Mouse (Mus musculus) kidney, embryonic 16.5 days (tissue): Measurements from ENCODE around the gene Thpo. TPM values are rescaled to one million over a fixed set of nuclear protein-coding genes. Genes with fewer than 3 reads are reported as not detected.

Experiments used
- ATAC-seq: fragments of 200-750 bp; cut with Nextera tagmentation; 2 replicates; pipeline ENCODE4 v1.8.0; 2017; ENCODE audit warnings: moderate TSS enrichment; ENCODE audit not compliant: low FRiP score, low TSS enrichment
- H3K27ac ChIP-seq: fragments of 300-500 bp; sonication (generic); 2 replicates; pipeline ENCODE4 v1.5.1; 2014; ENCODE audit warnings: low read length
- H3K27me3 ChIP-seq: fragments of 300-500 bp; sonication (generic); 2 replicates; pipeline ENCODE4 v1.6.1; 2014; ENCODE audit warnings: low read length, control low read depth, mixed read lengths; ENCODE audit not compliant: insufficient read depth
- H3K36me3 ChIP-seq: fragments of 300-500 bp; sonication (generic); 2 replicates; pipeline ENCODE4 v1.6.1; 2014; ENCODE audit warnings: low read length, control low read depth, mixed read lengths; ENCODE audit not compliant: insufficient read depth
- H3K4me1 ChIP-seq: fragments of 300-500 bp; sonication (generic); 2 replicates; pipeline ENCODE4 v1.6.1; 2014; ENCODE audit warnings: low read length, control low read depth, mixed read lengths; ENCODE audit not compliant: insufficient read depth
- H3K4me2 ChIP-seq: fragments of 300-500 bp; sonication (generic); replicated peaks from 2 replicates; pipeline ENCODE4 v1.6.1; 2014; ENCODE audit warnings: low read depth, low read length
- H3K4me3 ChIP-seq: fragments of 300-500 bp; sonication (generic); 2 replicates; pipeline ENCODE4 v1.5.1; 2014; ENCODE audit warnings: mild to moderate bottlenecking, low read length
- H3K9ac ChIP-seq: fragments of 300-500 bp; sonication (generic); replicated peaks from 2 replicates; pipeline ENCODE4 v1.6.1; 2014; ENCODE audit warnings: low read length
- H3K9me3 ChIP-seq: fragments of 300-500 bp; sonication (generic); 2 replicates; pipeline ENCODE4 v1.6.1; 2016; ENCODE audit warnings: low read length, control low read depth
- WGBS: fragments of 180-500 bp; shearing (Covaris S2); extraction: QIAGEN DNeasy Blood & Tissue Kit; methylation state at CpG from one replicate; pipeline ENCODE4 v1.1.7; 2014; 5-methylcytosine and 5-hydroxymethylcytosine counted together
- polyA plus RNA-seq: library from polyadenylated mRNA; unstranded; fragments of >200 nt; fragmentation: Nextera tagmentation; extraction: Ambion mirVana; gene quantifications from 2 replicates; pipeline ENCODE4 v1.2.1, GENCODE M21; 2015

Gene Thpo
- polyA plus RNA-seq, 1 experiment from 2014 or later = 1.2 TPM

GRCm38 (mm10) chr16:20699266-20699665 lies 35.0 kb downstream of the Thpo start:
- ATAC-seq = no peak
- Histone ChIP-seq H3K4me2 (no peak overlapping the region), H3K4me3 (no peak overlapping the region), H3K9me3 (no peaks in the 10 kb centered on the region), H3K36me3 (no peaks in the 10 kb centered on the region), H3K27me3 (no peaks in the 10 kb centered on the region), H3K27ac (no peak overlapping the region), H3K4me1 (peaks cover 35% of the 10 kb centered on the region), H3K9ac (no peak overlapping the region)
- WGBS = 81% methylated on average over 5 of the region's 5 CpGs

GRCm38 (mm10) chr16:20695622-20696323 lies 38.5 kb downstream of the Thpo start:
- H3K4me3 ChIP-seq = peak overlapping the region; percentile 40
- H3K36me3 ChIP-seq = peaks cover 12% of the 10 kb centered on the region; the same call in 1 of the 2 replicates
- H3K4me1 ChIP-seq = peaks cover 31% of the 10 kb centered on the region
- ATAC-seq = peak; percentile 66
- WGBS = 2% methylated on average over 46 of the region's 46 CpGs
- H3K27me3 ChIP-seq = no peaks in the 10 kb centered on the region
- peak overlapping the region; percentile 47 for H3K9ac ChIP-seq
- H3K9me3 ChIP-seq = no peaks in the 10 kb centered on the region
- no peak overlapping the region for H3K27ac ChIP-seq
- H3K4me2 ChIP-seq = peak overlapping the region; percentile 59

- WGBS = 78% methylated on average over 8 of the region's 8 CpGs
- Histone ChIP-seq H3K9me3 (no peaks in the 10 kb centered on the region), H3K36me3 (peaks cover 20% of the 10 kb centered on the region), H3K9ac (no peak overlapping the region), H3K27ac (0 out of 2 replicates have a peak overlapping the region, but pooled peaks have one; percentile 8), H3K27me3 (no peaks in the 10 kb centered on the region), H3K4me3 (peak overlapping the region; percentile 9; the same call in 1 of the 2 replicates), H3K4me1 (peaks cover 31% of the 10 kb centered on the region), H3K4me2 (peak overlapping the region; percentile 59)
- ATAC-seq = no peak
Observed at GRCm38 (mm10) chr16:20694781-20695180, 39.5 kb downstream of the Thpo start.

GRCm38 (mm10) chr16:20693111-20693701 lies 41.1 kb downstream of the Thpo start, which contains the start of gene Fam131a:
Gene Fam131a, plus strand, starts transcription at chr16:20693241.
- Histone ChIP-seq H3K9me3 (no peaks in the 10 kb centered on the region), H3K4me2 (peak within 1 kb of the TSS; percentile 93), H3K9ac (peak within 1 kb of the TSS; percentile 79), H3K27ac (peak within 1 kb of the TSS; percentile 88), H3K36me3 (peaks cover 36% of the 10 kb centered on the region), H3K4me3 (peak within 1 kb of the TSS; percentile 73), H3K4me1 (peaks cover 31% of the 10 kb centered on the region), H3K27me3 (no peaks in the 10 kb centered on the region)
- peak; percentile 95 for ATAC-seq
- under 1% methylated on average over 36 of the region's 37 CpGs for WGBS

GRCm38 (mm10) chr16:20692241-20692965 lies 41.9 kb downstream of the Thpo start:
- 41% methylated on average over 16 of the region's 16 CpGs for WGBS
- peaks cover 42% of the 10 kb centered on the region for H3K36me3 ChIP-seq
- no peak; the same call in 1 of the 2 replicates for ATAC-seq
- H3K4me2 ChIP-seq = peak overlapping the region; percentile 93
- H3K27ac ChIP-seq = no peak overlapping the region
- no peak overlapping the region for H3K4me3 ChIP-seq
- no peaks in the 10 kb centered on the region for H3K9me3 ChIP-seq
- no peaks in the 10 kb centered on the region for H3K27me3 ChIP-seq
- peaks cover 31% of the 10 kb centered on the region for H3K4me1 ChIP-seq
- H3K9ac ChIP-seq = no peak overlapping the region

DNA sequence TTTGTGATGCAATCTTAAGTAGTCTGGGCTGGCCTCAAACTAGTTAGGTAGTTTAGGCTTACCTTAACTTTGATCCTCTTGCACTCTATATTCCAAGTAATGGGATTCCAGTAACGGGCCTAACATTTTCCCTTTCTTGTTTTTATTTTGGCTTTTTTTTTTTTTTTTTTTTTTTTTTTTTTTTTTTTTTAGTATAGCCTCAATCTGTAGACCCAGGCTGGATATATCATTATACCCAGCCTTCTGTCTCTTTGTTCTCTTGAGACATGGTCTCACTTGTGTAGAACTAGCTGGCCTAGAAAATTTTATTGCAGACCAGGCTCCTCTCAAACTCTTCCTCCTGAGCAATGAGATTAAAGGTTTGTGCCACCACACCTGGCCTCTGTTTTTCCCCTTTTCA lies 42.7 kb downstream of the Thpo start:
- H3K27ac ChIP-seq = no peak overlapping the region
- no peaks in the 10 kb centered on the region for H3K9me3 ChIP-seq
- no peaks in the 10 kb centered on the region for H3K27me3 ChIP-seq
- no peak for ATAC-seq
- peaks cover 31% of the 10 kb centered on the region for H3K4me1 ChIP-seq
- no peak overlapping the region for H3K4me3 ChIP-seq
- no peak overlapping the region for H3K9ac ChIP-seq
- 74% methylated on average over 1 of the region's 1 CpGs for WGBS
- H3K36me3 ChIP-seq = peaks cover 50% of the 10 kb centered on the region
- no peak overlapping the region for H3K4me2 ChIP-seq

- Histone ChIP-seq H3K4me2 (no peak overlapping the region), H3K27ac (no peak overlapping the region), H3K27me3 (no peaks in the 10 kb centered on the region), H3K9ac (no peak overlapping the region), H3K4me3 (no peak overlapping the region), H3K9me3 (no peaks in the 10 kb centered on the region), H3K36me3 (peaks cover 59% of the 10 kb centered on the region), H3K4me1 (peaks cover 24% of the 10 kb centered on the region)
- 80% methylated on average over 3 of the region's 3 CpGs for WGBS
- ATAC-seq = no peak
Observed at GRCm38 (mm10) chr16:20690774-20691173, 43.5 kb downstream of the Thpo start.

DNA sequence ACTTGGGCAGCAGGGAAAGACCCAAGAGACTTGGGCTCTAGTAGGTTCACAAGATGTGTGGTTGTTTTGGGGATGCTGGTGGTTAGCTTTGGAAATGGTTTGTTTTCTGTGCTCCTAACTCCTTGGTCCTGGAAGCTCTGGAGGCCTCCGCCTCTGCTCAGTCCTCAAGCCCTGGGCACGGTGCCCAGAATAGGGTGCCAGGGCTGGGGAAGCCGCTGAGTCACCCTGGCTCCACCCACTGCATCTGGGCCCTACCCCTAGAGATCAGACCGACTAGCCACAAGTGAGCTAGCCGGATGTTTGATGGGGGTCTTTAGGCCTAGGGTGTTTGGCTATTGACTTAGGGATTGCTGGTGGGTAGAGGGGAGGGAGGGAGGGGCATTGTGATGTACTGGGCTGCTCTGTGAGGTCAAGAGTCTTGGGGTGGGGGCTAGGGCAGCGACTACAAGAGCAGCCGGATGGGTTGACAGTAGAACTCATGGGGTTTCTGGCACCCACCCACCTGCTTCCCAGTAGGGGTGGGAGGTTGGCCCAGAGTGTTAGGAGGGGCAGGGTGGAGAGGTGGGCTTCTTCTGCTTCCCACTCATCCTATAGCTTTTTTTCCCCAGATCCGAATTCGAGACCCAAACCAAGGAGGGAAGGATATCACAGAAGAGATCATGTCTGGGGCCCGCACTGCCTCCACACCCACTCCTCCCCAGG lies 56.2 kb downstream of the Thpo start:
- no peak overlapping the region for H3K4me2 ChIP-seq
- peaks cover 14% of the 10 kb centered on the region for H3K4me1 ChIP-seq
- no peak for ATAC-seq
- no peaks in the 10 kb centered on the region for H3K9me3 ChIP-seq
- H3K4me3 ChIP-seq = no peak overlapping the region
- H3K36me3 ChIP-seq = peaks cover 78% of the 10 kb centered on the region
- no peak overlapping the region for H3K27ac ChIP-seq
- 84% methylated on average over 10 of the region's 10 CpGs for WGBS
- no peak overlapping the region for H3K9ac ChIP-seq
- H3K27me3 ChIP-seq = no peaks in the 10 kb centered on the region

- Histone ChIP-seq H3K27ac (no peak overlapping the region), H3K4me1 (peaks cover 14% of the 10 kb centered on the region), H3K36me3 (peaks cover 71% of the 10 kb centered on the region), H3K4me3 (no peak overlapping the region), H3K9ac (no peak overlapping the region), H3K4me2 (no peak overlapping the region), H3K27me3 (no peaks in the 10 kb centered on the region), H3K9me3 (no peaks in the 10 kb centered on the region)
- no peak for ATAC-seq
- 89% methylated on average over 5 of the region's 5 CpGs for WGBS
Observed at GRCm38 (mm10) chr16:20677380-20677779, 56.9 kb downstream of the Thpo start.
